Mouse (Mus musculus): ENCODE data around the gene Olfr203. TPM values are rescaled to one million over a fixed set of nuclear protein-coding genes. Genes with fewer than 3 reads are reported as not detected.
"Not testable (repeated sequence)": the region's sequence is repeated elsewhere in the genome, so short reads cannot be mapped to it uniquely, and the experiment has no call there.

Olfr203 gene
- not detected in 2 replicates for polyA plus RNA-seq (2015; fragmentation: Nextera tagmentation; extraction: Ambion mirVana)

DNA sequence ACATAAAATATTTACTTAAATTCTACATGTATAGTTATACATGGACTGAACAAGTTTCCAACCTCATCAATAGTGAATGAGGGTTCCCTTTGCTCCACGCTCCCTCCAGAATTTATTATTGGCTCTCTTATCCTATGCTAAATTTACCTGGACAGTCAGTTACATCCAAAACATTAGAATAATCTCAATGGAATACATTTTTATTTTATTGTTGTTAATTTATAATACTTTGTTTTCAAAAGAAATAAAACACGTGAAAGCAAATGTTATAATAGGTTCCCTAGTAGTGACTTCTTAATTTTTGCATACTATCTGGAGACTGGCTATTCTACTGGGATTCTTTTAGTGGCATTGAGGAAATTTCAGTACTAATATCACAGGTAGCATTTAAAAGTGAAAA, at the start of gene Olfr203:
Olfr203 (plus strand) TSS at position 301 of the 400 bp plus-strand sequence.
- no peaks in the 10 kb centered on the region for H3K9me3 ChIP-seq (replicated peaks)
- H3K9ac ChIP-seq = no peak within 1 kb of the TSS
- H3K4me1 ChIP-seq = no peaks in the 10 kb centered on the region
- no peak within 1 kb of the TSS for H3K4me2 ChIP-seq
- WGBS = 84% methylated on average over 2 of the region's 2 CpGs
- no peak within 1 kb of the TSS for H3K27ac ChIP-seq
- ATAC-seq = no peak
- no peak within 1 kb of the TSS for H3K4me3 ChIP-seq
- H3K36me3 ChIP-seq (ENCODE audit: poor library complexity, severe bottlenecking) = no peaks in the 10 kb centered on the region
- no peaks in the 10 kb centered on the region for H3K27me3 ChIP-seq

DNA sequence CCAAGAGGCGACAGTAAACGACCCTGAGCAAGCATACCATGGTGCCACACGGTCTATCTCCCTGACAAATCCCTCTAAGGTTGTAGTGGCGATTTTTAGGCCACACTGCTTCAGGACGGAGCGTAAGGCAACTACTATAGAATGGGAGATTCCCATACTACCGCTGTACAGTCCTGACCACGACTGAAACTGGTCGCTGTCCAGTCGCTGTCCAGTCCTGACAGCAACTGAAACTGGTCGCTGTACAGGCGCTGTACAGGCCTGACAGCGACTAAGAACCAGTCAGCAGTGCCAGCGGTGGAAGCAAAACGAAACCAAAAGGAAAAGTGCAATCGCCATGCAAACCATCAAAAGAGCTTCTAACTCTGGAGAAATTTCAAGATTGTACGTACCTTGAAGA, 49.0 kb upstream of the Olfr203 start:
- Histone ChIP-seq H3K4me1 (no peaks in the 10 kb centered on the region), H3K4me3 (no peak overlapping the region), H3K4me2 (no peak overlapping the region), H3K36me3 (ENCODE audit: poor library complexity, severe bottlenecking) (no peaks in the 10 kb centered on the region), H3K9ac (no peak overlapping the region), H3K27me3 (no peaks in the 10 kb centered on the region), H3K9me3 (replicated peaks) (no peaks in the 10 kb centered on the region), H3K27ac (no peak overlapping the region)
- WGBS = 87% methylated on average over 17 of the region's 17 CpGs
- ATAC-seq = no peak

DNA sequence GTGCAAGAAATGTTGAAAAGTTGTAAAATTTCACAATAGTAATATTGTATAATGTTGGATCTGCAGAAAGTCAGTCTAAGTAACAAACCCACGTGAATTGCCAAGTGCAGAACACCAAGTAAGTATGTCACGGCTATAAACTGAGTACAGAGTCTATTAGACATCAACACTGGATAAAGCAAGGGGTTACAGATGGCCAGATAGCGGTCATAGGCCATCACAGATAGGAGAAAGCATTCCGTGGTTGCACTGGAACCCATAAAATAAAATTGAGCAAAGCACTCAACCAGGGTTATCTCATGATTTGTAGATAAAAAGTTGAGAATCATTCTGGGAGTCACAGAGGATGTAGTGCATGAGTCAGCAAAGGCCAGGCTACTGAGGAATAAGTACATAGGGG, 29.6 kb upstream of the Olfr203 start:
- not testable (repeated sequence) for H3K4me3 ChIP-seq; H3K27me3 ChIP-seq; H3K9me3 ChIP-seq (replicated peaks); ATAC-seq; H3K9ac ChIP-seq; H3K4me2 ChIP-seq; H3K36me3 ChIP-seq (ENCODE audit: poor library complexity, severe bottlenecking); H3K27ac ChIP-seq; H3K4me1 ChIP-seq
- 78% methylated on average over 4 of the region's 4 CpGs for WGBS

DNA sequence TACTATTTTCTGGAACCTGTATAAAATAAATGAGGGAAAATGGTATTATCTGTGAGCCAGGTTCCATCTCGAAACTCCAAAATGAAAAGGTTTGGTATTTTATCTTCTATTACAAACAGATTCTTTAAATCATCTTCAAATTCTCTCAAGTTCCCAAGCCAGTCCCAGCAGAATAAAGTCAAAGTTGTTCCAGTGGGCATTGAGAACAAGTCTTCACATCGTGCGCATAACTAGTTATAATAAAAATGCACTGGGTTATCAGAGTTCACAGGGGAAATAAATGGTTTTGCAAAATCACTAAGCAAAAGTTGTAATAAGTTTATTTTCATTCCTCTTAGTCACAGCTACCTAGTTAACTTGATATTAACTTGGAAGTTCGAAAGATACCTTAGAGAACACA, 26.1 kb upstream of the Olfr203 start, which contains the start of gene Olfr201:
Olfr201 (minus strand) TSS at position 101 of the 400 bp plus-strand sequence.
- WGBS = 88% methylated on average over 4 of the region's 4 CpGs
- H3K36me3 ChIP-seq (ENCODE audit: poor library complexity, severe bottlenecking); H3K4me3 ChIP-seq; H3K27ac ChIP-seq; H3K4me1 ChIP-seq; H3K27me3 ChIP-seq; H3K4me2 ChIP-seq; H3K9me3 ChIP-seq (replicated peaks); ATAC-seq; H3K9ac ChIP-seq: not testable (repeated sequence)

DNA sequence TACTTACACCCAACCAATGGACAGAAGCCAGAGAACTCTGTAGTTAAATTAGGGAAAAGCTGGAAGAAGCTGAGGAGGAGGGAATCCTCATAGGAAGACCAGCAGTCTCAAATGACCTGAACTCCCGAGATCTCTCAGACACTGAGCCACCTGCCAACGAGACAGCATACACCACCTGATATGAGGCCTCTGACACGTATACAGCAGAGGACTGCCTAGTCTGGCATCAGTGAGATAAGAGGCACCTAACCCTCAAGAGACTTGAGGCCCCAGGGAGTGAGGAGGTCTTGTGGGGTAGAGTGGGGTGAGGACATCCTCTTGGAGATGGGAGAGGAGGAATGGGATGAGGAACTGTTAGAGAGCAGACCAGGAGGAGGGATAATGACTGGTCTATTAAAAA, 18.1 kb upstream of the Olfr203 start:
- Histone ChIP-seq H3K27ac (no peak overlapping the region), H3K4me3 (no peak overlapping the region), H3K9ac (no peak overlapping the region), H3K4me2 (no peak overlapping the region), H3K4me1 (no peaks in the 10 kb centered on the region), H3K9me3 (replicated peaks) (no peaks in the 10 kb centered on the region), H3K27me3 (no peaks in the 10 kb centered on the region), H3K36me3 (ENCODE audit: poor library complexity, severe bottlenecking) (no peaks in the 10 kb centered on the region)
- no peak for ATAC-seq
- WGBS = 82% methylated on average over 3 of the region's 3 CpGs

DNA sequence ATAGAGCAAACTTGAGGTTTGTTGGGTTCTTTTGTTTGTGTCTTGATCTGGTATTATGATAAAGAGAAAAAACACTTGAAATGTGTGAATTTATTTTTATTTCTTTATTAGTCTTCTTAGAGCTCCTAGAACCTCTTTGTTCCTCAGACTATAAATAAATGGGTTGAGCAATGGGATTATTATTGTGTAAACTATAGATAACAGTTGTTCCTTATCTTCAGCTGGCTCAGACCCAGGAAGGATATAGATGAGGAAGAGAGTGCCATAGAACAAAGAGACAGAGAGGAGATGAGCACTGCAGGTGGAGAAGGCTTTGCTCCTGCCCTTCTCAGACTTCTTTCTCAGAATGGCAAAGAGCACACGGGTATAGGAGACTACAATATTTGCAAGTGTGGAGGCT, 15.2 kb upstream of the Olfr203 start:
- no peaks in the 10 kb centered on the region for H3K4me1 ChIP-seq
- 83% methylated on average over 1 of the region's 1 CpGs for WGBS
- H3K36me3 ChIP-seq (ENCODE audit: poor library complexity, severe bottlenecking) = no peaks in the 10 kb centered on the region
- no peak overlapping the region for H3K9ac ChIP-seq
- H3K27me3 ChIP-seq = no peaks in the 10 kb centered on the region
- H3K9me3 ChIP-seq (replicated peaks) = no peaks in the 10 kb centered on the region
- H3K4me2 ChIP-seq = no peak overlapping the region
- no peak overlapping the region for H3K4me3 ChIP-seq
- no peak overlapping the region for H3K27ac ChIP-seq
- no peak for ATAC-seq

DNA sequence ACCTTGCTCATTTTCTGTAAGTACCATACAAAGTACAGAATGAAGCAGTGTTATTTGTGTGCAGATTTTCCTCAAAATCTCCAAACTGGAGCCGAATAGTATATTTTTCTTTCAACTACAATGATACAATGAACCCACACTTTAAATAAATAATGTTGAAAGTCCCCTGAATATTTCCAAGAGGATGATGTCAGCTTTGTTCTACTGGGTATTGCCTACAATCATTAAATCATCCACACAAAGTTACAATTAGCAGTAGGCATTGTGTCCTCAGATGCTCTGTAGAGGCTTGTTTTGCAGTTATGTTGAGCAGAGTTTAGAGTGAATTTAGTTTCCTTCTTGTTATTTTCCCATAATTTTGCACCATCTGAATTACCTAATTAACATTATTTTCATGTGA, 12.0 kb upstream of the Olfr203 start, which contains the start of gene Olfr202:
Olfr202 (minus strand) TSS at position 101 of the 400 bp plus-strand sequence.
- Histone ChIP-seq H3K27ac (no peak within 1 kb of the TSS), H3K36me3 (ENCODE audit: poor library complexity, severe bottlenecking) (no peaks in the 10 kb centered on the region), H3K9ac (no peak within 1 kb of the TSS), H3K4me2 (no peak within 1 kb of the TSS), H3K27me3 (no peaks in the 10 kb centered on the region), H3K4me3 (no peak within 1 kb of the TSS), H3K4me1 (no peaks in the 10 kb centered on the region), H3K9me3 (replicated peaks) (no peaks in the 10 kb centered on the region)
- WGBS = 84% methylated on average over 1 of the region's 1 CpGs
- no peak for ATAC-seq

DNA sequence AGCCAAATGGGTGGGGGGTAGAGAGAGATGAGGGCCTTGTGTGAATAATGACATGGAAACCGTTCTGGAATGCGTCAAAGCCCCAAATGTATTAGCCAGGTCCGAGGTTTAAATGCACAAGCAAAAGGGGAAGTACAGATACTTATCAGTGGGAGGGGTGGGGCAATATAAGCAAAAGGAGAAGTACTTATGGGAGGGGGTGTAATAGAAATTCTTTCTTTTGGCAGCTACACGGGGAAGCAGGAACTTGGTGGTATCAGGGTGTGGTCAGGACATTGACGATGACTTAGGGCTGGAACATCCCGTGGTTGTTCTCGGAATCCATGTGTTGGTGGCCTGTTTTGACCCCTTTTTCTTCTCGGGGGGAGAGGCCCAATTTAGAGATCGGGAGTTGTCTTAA, 11.1 kb upstream of the Olfr203 start:
- 87% methylated on average over 9 of the region's 9 CpGs for WGBS
- ATAC-seq; H3K9me3 ChIP-seq (replicated peaks); H3K9ac ChIP-seq; H3K36me3 ChIP-seq (ENCODE audit: poor library complexity, severe bottlenecking); H3K27me3 ChIP-seq; H3K4me3 ChIP-seq; H3K27ac ChIP-seq; H3K4me2 ChIP-seq; H3K4me1 ChIP-seq: not testable (repeated sequence)

DNA sequence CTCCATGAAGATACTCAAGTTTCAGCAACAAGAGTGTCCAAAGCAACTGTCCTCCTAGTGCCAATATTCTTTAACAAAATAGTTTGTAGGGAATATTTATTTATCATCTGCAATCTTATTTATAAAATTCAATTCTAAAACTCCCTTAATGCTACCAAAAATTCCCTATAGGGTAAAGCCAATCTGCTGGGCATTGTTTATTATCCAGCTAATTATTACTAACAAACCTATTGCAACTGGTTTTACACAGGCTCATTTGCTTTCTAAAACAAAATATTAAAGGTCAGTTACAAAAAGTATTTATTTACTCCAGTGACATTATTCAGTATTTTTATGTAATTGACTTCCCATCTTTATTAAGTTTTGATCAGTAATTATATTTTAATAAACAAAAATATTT, 19.5 kb downstream of the Olfr203 start, which contains the start of gene Olfr204:
Olfr204 (minus strand) TSS at position 101 of the 400 bp plus-strand sequence.
- no peak for ATAC-seq
- Histone ChIP-seq H3K4me3 (no peak within 1 kb of the TSS), H3K4me2 (no peak within 1 kb of the TSS), H3K27me3 (no peaks in the 10 kb centered on the region), H3K4me1 (no peaks in the 10 kb centered on the region), H3K27ac (no peak within 1 kb of the TSS), H3K9ac (no peak within 1 kb of the TSS), H3K9me3 (replicated peaks) (no peaks in the 10 kb centered on the region), H3K36me3 (ENCODE audit: poor library complexity, severe bottlenecking) (no peaks in the 10 kb centered on the region)

DNA sequence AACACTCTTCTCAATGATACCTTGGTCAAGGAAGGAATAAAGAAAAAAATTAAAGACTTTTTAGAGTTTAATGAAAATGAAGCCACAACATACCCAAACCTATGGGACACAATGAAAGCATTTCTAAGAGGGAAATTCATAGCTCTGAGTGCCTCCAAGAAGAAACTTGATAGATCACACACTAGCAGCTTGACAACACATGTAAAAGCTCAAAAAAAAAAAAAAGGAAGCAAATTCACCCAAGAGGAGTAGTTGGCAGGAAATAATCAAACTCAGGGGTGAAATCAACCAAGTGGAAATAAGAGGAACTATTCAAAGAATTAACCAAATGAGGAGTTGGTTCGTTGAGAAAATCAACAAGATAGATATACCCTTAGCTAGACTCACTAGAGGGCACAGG, 24.6 kb downstream of the Olfr203 start:
- 48% methylated on average over 1 of the region's 1 CpGs for WGBS
- not testable (repeated sequence) for H3K27ac ChIP-seq; H3K9me3 ChIP-seq (replicated peaks); H3K36me3 ChIP-seq (ENCODE audit: poor library complexity, severe bottlenecking); ATAC-seq; H3K4me2 ChIP-seq; H3K4me3 ChIP-seq; H3K27me3 ChIP-seq; H3K4me1 ChIP-seq; H3K9ac ChIP-seq

DNA sequence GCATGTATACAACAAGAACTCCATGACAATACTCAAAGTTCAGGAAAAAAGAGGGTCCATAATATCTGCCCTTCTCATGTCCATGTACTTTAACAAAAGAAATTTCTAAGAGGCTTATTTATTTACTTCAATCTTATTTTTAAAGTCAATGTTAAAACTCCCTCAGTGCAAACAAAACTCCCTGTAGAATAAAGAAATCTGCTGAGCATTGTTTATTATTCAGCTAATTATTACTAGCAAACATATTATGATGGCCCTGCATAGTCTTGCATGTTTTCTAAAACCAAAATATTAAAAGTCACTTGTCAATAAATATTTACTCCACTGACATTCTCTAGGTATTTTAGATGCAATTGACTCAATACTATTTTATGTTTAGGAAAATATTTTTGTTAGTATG, 32.4 kb downstream of the Olfr203 start, which contains the start of gene Olfr205:
Olfr205 (minus strand) TSS at position 101 of the 400 bp plus-strand sequence.
- Histone ChIP-seq H3K9me3 (replicated peaks) (0 out of 2 replicates have a peak, but pooled peaks cover 3% of the 10 kb centered on the region), H3K4me1 (no peaks in the 10 kb centered on the region), H3K27me3 (no peaks in the 10 kb centered on the region), H3K9ac (no peak within 1 kb of the TSS), H3K36me3 (ENCODE audit: poor library complexity, severe bottlenecking) (no peaks in the 10 kb centered on the region), H3K4me3 (no peak within 1 kb of the TSS), H3K4me2 (no peak within 1 kb of the TSS), H3K27ac (no peak within 1 kb of the TSS)
- ATAC-seq = no peak

DNA sequence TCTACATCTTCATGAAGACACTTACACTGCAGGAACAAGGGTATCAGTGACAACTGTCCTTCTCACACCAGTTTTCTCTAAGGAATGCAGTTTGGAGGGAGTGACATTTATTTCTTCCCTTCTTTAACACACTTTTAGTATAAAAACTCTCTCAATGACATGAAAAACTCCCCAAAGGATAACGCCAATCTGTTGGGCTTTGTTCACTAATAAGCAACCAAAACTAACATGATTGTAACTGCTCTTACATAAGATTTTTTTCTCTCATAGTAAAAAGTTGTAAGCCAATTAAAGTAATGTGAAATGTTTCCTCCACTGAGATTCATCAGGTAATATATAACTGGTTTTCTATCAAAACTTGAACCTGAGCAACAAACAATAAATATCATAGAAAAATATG, 50.5 kb downstream of the Olfr203 start, which contains the start of gene Olfr206:
Olfr206 (minus strand) TSS at position 101 of the 400 bp plus-strand sequence.
- no peak within 1 kb of the TSS for H3K27ac ChIP-seq
- no peak within 1 kb of the TSS for H3K4me3 ChIP-seq
- no peaks in the 10 kb centered on the region for H3K4me1 ChIP-seq
- no peaks in the 10 kb centered on the region for H3K36me3 ChIP-seq (ENCODE audit: poor library complexity, severe bottlenecking)
- H3K9me3 ChIP-seq (replicated peaks) = no peaks in the 10 kb centered on the region
- H3K27me3 ChIP-seq = no peaks in the 10 kb centered on the region
- ATAC-seq = no peak
- no peak within 1 kb of the TSS for H3K4me2 ChIP-seq
- 89% methylated on average over 1 of the region's 1 CpGs for WGBS
- H3K9ac ChIP-seq = no peak within 1 kb of the TSS
